Mouse (Mus musculus) liver, adult 2 months (tissue): ENCODE data around the gene Irf2bp1. TPM values are rescaled to one million over a fixed set of nuclear protein-coding genes. Genes with fewer than 3 reads are reported as not detected.

Experiments used
- DNase-seq: peaks from one replicate; pipeline ENCODE4 v3.0.0-alpha.2; 2011; ENCODE audit warnings: low read depth, low spot score; ENCODE audit errors: extremely low read depth
- H3K27ac ChIP-seq: fragments of 200-500 bp; replicated peaks from 2 replicates; pipeline ENCODE4 v1.5.1; 2012; ENCODE audit warnings: low read depth, mild to moderate bottlenecking, control low read depth, inconsistent platforms, low read length; ENCODE audit not compliant: insufficient read depth
- H3K27me3 ChIP-seq: fragments of 200-500 bp; 2 replicates; pipeline ENCODE4 v1.6.1; 2012; ENCODE audit warnings: mild to moderate bottlenecking, moderate library complexity, low read length, inconsistent platforms; ENCODE audit not compliant: control insufficient read depth, insufficient read depth
- H3K36me3 ChIP-seq: fragments of 200-500 bp; 2 replicates; pipeline ENCODE4 v1.6.1; 2012; ENCODE audit warnings: low read length, inconsistent platforms; ENCODE audit not compliant: control insufficient read depth, insufficient read depth
- H3K4me1 ChIP-seq: fragments of 200-500 bp; 2 replicates; pipeline ENCODE4 v1.6.1; 2011; ENCODE audit warnings: low read length; ENCODE audit not compliant: control insufficient read depth, insufficient read depth
- H3K4me3 ChIP-seq: fragments of 200-500 bp; 2 replicates; pipeline ENCODE4 v1.5.1; 2011; ENCODE audit warnings: low read depth, mild to moderate bottlenecking, control low read depth, low read length, moderate library complexity; ENCODE audit not compliant: insufficient read depth
- H3K79me2 ChIP-seq: fragments of 200-500 bp; 2 replicates; pipeline ENCODE4 v1.6.1; 2012; ENCODE audit warnings: inconsistent platforms, mild to moderate bottlenecking, low read length, moderate library complexity; ENCODE audit not compliant: control insufficient read depth, insufficient read depth
- H3K9ac ChIP-seq: fragments of 200-500 bp; 2 replicates; pipeline ENCODE4 v1.6.1; 2012; ENCODE audit warnings: low read depth, mild to moderate bottlenecking, control low read depth, inconsistent platforms, low read length
- CTCF ChIP-seq: fragments of 200-500 bp; IDR thresholded peaks from 2 replicates; pipeline ENCODE4 v1.5.1; 2011; ENCODE audit warnings: low read depth, low read length, control low read depth
- POLR2A ChIP-seq: fragments of 200-500 bp; IDR thresholded peaks from 2 replicates; pipeline ENCODE4 v1.6.1; 2011; ENCODE audit warnings: low read length, control low read depth; ENCODE audit not compliant: insufficient read depth; ENCODE audit errors: extremely low read depth
- WGBS: fragments of 180-500 bp; shearing (Covaris S2); methylation state at CpG from one replicate; pipeline ENCODE4 v1.1.7; 2018; 5-methylcytosine and 5-hydroxymethylcytosine counted together
- polyA plus RNA-seq: library from polyadenylated mRNA; depleted of rRNA; stranded (reverse); fragments of >200 nt; gene quantifications from 2 replicates; pipeline ENCODE4 v1.2.3, GENCODE M21; 2012
- total RNA-seq: library from RNA; depleted of rRNA; stranded (reverse); fragments of >200 nt; gene quantifications from 2 replicates; pipeline ENCODE4 v1.2.3, GENCODE M21; 2014

Gene Irf2bp1
- total and polyA plus RNA-seq, 2 experiments = 4.5 to 14.6 TPM

DNA sequence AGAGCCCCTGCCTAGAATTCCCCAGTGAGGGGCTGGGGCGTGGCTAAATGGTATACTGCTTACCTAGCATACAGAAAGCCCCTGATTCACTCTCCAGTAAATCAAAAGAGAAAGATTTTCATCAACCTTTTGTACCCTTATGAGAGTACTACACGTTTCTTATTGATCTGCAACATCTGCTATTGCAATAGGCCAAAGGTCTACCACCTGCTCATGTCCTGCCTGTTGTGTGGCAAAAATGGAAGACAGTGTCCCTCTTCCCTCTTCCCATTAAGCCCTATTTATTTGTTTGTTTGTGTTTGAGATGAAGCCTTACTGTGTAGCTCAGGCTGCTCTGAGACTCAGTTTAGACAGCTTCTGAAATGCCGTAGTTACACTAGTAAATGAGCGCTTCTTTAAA is 12.2 kb downstream of the Irf2bp1 start:
- H3K79me2 ChIP-seq = no peaks in the 10 kb centered on the region
- H3K4me3 ChIP-seq = no peak overlapping the region
- peak overlapping the region; percentile 28; the same call in 1 of the 2 replicates for H3K9ac ChIP-seq
- TF ChIP-seq POLR2A (no peak), CTCF (no peak)
- 26% methylated on average over 4 of the region's 4 CpGs for WGBS
- peaks cover 12% of the 10 kb centered on the region; the same call in 1 of the 2 replicates for H3K36me3 ChIP-seq
- H3K27ac ChIP-seq = peak overlapping the region; percentile 94
- H3K27me3 ChIP-seq = no peaks in the 10 kb centered on the region
- H3K4me1 ChIP-seq = peaks cover 50% of the 10 kb centered on the region
- peak; percentile 97 for DNase-seq

- H3K4me1 ChIP-seq = peaks cover 45% of the 10 kb centered on the region
- H3K79me2 ChIP-seq = peaks cover 14% of the 10 kb centered on the region; the same call in 1 of the 2 replicates
- no peak overlapping the region for H3K4me3 ChIP-seq
- H3K36me3 ChIP-seq = peaks cover 12% of the 10 kb centered on the region; the same call in 1 of the 2 replicates
- TF ChIP-seq CTCF (no peak), POLR2A (no peak)
- H3K27ac ChIP-seq = peak overlapping the region; percentile 97
- H3K9ac ChIP-seq = peak overlapping the region; percentile 32; the same call in 1 of the 2 replicates
- DNase-seq = peak; percentile 59
- 16% methylated on average over 7 of the region's 7 CpGs for WGBS
- H3K27me3 ChIP-seq = no peaks in the 10 kb centered on the region
These were observed 14.1 kb downstream of the Irf2bp1 start for GRCm38 (mm10) chr7:19017909-19018308.

DNA sequence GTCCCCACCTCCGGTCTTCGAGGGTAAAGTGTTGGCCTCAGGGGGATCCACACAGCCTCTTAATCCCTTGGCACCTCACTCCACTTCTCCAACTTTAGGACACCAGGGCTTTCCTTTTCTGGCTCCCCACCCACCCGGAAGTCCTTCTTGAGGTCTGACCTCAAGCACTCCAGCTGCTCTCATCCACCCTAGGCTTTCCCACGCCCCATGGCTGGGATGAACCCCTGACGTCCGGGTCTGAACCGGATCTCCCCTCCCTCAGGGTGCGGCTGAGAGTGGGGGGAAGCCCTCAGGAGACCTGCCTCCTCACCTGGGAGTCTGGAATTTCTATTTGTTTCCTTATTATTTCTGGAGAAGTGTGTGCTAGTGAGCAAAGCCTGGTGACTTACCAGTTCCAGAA is 17.2 kb downstream of the Irf2bp1 start:
- Histone ChIP-seq H3K4me1 (peaks cover 22% of the 10 kb centered on the region), H3K4me3 (peak overlapping the region; percentile 46), H3K79me2 (peaks cover 23% of the 10 kb centered on the region; the same call in 1 of the 2 replicates), H3K27me3 (no peaks in the 10 kb centered on the region), H3K36me3 (no peaks in the 10 kb centered on the region), H3K27ac (peak overlapping the region; percentile 93), H3K9ac (peak overlapping the region; percentile 67)
- DNase-seq = no peak
- 7% methylated on average over 8 of the region's 8 CpGs for WGBS
- no peak for TF ChIP-seq POLR2A
- no peak for TF ChIP-seq CTCF

- peak; percentile 61 for DNase-seq
- peak overlapping the region; percentile 93 for H3K27ac ChIP-seq
- TF ChIP-seq CTCF = no peak
- no peak for TF ChIP-seq POLR2A
- H3K79me2 ChIP-seq = peaks cover 25% of the 10 kb centered on the region; the same call in 1 of the 2 replicates
- peaks cover 16% of the 10 kb centered on the region for H3K4me1 ChIP-seq
- 18% methylated on average over 18 of the region's 18 CpGs for WGBS
- peak overlapping the region; percentile 99 for H3K4me3 ChIP-seq
- H3K36me3 ChIP-seq = no peaks in the 10 kb centered on the region
- no peaks in the 10 kb centered on the region for H3K27me3 ChIP-seq
- peak overlapping the region; percentile 99 for H3K9ac ChIP-seq
These were observed 18.5 kb downstream of the Irf2bp1 start for GRCm38 (mm10) chr7:19022189-19022958.

DNA sequence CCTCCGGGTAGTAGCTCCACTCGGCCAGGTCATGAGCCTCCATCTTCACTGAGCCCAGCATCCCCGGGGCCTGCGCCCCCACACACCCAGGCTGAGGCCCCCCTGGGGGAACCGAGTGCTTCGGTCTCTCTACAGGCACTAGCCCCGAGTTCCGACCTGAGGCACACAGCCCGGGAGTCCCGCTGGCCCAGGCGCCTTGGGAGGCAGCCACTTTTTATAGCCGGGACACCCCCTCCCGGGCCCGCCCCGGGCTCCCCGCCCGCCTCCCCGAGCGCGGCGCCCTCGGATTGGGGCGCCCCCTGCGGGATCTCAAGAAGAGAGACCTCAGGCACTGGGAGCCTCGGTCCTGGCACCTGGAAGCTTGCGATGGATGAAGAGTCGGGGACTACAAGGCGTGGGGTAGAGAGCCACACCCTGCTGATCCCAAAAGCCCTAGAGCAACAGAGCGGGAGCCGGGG is 19.5 kb downstream of the Irf2bp1 start, which contains the start of gene Foxa3:
Foxa3 (minus strand) TSS at position 182 of the 458 bp plus-strand sequence.
- peak within 1 kb of the TSS; percentile 93 for H3K27ac ChIP-seq
- TF ChIP-seq CTCF = peak; percentile 70
- TF ChIP-seq POLR2A = peak; percentile 98
- H3K4me1 ChIP-seq = peaks cover 12% of the 10 kb centered on the region
- peak; percentile 73 for DNase-seq
- H3K27me3 ChIP-seq = no peaks in the 10 kb centered on the region
- WGBS = 1% methylated on average over 30 of the region's 30 CpGs
- H3K4me3 ChIP-seq = peak within 1 kb of the TSS; percentile 99
- peak within 1 kb of the TSS; percentile 99 for H3K9ac ChIP-seq
- peaks cover 25% of the 10 kb centered on the region; the same call in 1 of the 2 replicates for H3K79me2 ChIP-seq
- no peaks in the 10 kb centered on the region for H3K36me3 ChIP-seq
